Mouse (Mus musculus) neural tube, embryonic 12.5 days (tissue): ENCODE data around the gene Phyhd1. TPM values are rescaled to one million over a fixed set of nuclear protein-coding genes. Genes with fewer than 3 reads are reported as not detected.

Experiments
- ATAC-seq: fragments of 200-750 bp; cut with Nextera tagmentation; 2 replicates; pipeline ENCODE4 v1.8.0; 2017; ENCODE audit warnings: low read depth, mild to moderate bottlenecking, moderate TSS enrichment, moderate library complexity; ENCODE audit not compliant: low FRiP score
- H3K27ac ChIP-seq: fragments of 300-500 bp; sonication (generic); 2 replicates; pipeline ENCODE4 v1.5.1; 2016
- H3K27me3 ChIP-seq: fragments of 300-500 bp; sonication (generic); replicated peaks from 2 replicates; pipeline ENCODE4 v1.6.1; 2016; ENCODE audit warnings: mild to moderate bottlenecking
- H3K36me3 ChIP-seq: fragments of 300-500 bp; sonication (generic); 2 replicates; pipeline ENCODE4 v1.6.1; 2016; ENCODE audit warnings: mild to moderate bottlenecking
- H3K4me1 ChIP-seq: fragments of 300-500 bp; sonication (generic); 2 replicates; pipeline ENCODE4 v1.6.1; 2016
- H3K4me2 ChIP-seq: fragments of 300-500 bp; sonication (generic); replicated peaks from 2 replicates; pipeline ENCODE4 v1.6.1; 2016; ENCODE audit warnings: mild to moderate bottlenecking
- H3K4me3 ChIP-seq: fragments of 300-500 bp; sonication (generic); 2 replicates; pipeline ENCODE4 v1.5.1; 2016
- H3K9ac ChIP-seq: fragments of 300-500 bp; sonication (generic); 2 replicates; pipeline ENCODE4 v1.6.1; 2016; ENCODE audit warnings: mild to moderate bottlenecking
- H3K9me3 ChIP-seq: fragments of 300-500 bp; sonication (generic); 2 replicates; pipeline ENCODE4 v1.6.1; 2016; ENCODE audit warnings: mild to moderate bottlenecking
- WGBS: fragments of 180-500 bp; shearing (Covaris S2); methylation state at CpG from one replicate; pipeline ENCODE4 v1.1.7; 2016; 5-methylcytosine and 5-hydroxymethylcytosine counted together
- polyA plus RNA-seq: library from polyadenylated mRNA; unstranded; fragments of >200 nt; fragmentation: Nextera tagmentation; extraction: Ambion mirVana; gene quantifications from 2 replicates; pipeline ENCODE4 v1.2.1, GENCODE M21; 2016

Gene Phyhd1
- polyA plus RNA-seq = 3.8 and 4.2 TPM in 2 replicates

- H3K36me3 ChIP-seq = peaks cover 40% of the 10 kb centered on the region
These were observed at the start of gene Phyhd1 for GRCm38 (mm10) chr2:30265767-30266253. Gene Phyhd1, plus strand, starts transcription at chr2:30266203.

GRCm38 (mm10) chr2:30216293-30216692 is 49.7 kb upstream of the Phyhd1 start:
- no peak overlapping the region for H3K9ac ChIP-seq
- H3K27me3 ChIP-seq = no peaks in the 10 kb centered on the region
- no peaks in the 10 kb centered on the region for H3K9me3 ChIP-seq
- 96% methylated on average over 5 of the region's 5 CpGs for WGBS
- no peak overlapping the region for H3K27ac ChIP-seq
- H3K4me3 ChIP-seq = no peak overlapping the region
- H3K4me1 ChIP-seq = no peaks in the 10 kb centered on the region
- H3K36me3 ChIP-seq = no peaks in the 10 kb centered on the region
- ATAC-seq = no peak
- no peak overlapping the region for H3K4me2 ChIP-seq

More at GRCm38 (mm10) chr2:30265767-30266253, at the start of gene Phyhd1:
- Histone ChIP-seq H3K4me1 (peaks cover 12% of the 10 kb centered on the region), H3K9ac (no peak within 1 kb of the TSS), H3K4me3 (no peak within 1 kb of the TSS), H3K9me3 (no peaks in the 10 kb centered on the region), H3K4me2 (no peak within 1 kb of the TSS), H3K27ac (0 out of 2 replicates have a peak within 1 kb of the TSS, but pooled peaks have one; percentile 42), H3K27me3 (no peaks in the 10 kb centered on the region)
- whole genome bisulfite sequencing = 49% methylated on average over 5 of the region's 5 CpGs
- ATAC-seq = no peak

GRCm38 (mm10) chr2:30235593-30235992 is 30.4 kb upstream of the Phyhd1 start:
- Histone ChIP-seq H3K36me3 (peaks cover 11% of the 10 kb centered on the region), H3K4me3 (no peak overlapping the region), H3K9ac (no peak overlapping the region), H3K27me3 (no peaks in the 10 kb centered on the region), H3K27ac (no peak overlapping the region), H3K4me2 (no peak overlapping the region), H3K4me1 (peaks cover 30% of the 10 kb centered on the region), H3K9me3 (no peaks in the 10 kb centered on the region)
- no peak for ATAC-seq
- 86% methylated on average over 5 of the region's 5 CpGs for WGBS

DNA sequence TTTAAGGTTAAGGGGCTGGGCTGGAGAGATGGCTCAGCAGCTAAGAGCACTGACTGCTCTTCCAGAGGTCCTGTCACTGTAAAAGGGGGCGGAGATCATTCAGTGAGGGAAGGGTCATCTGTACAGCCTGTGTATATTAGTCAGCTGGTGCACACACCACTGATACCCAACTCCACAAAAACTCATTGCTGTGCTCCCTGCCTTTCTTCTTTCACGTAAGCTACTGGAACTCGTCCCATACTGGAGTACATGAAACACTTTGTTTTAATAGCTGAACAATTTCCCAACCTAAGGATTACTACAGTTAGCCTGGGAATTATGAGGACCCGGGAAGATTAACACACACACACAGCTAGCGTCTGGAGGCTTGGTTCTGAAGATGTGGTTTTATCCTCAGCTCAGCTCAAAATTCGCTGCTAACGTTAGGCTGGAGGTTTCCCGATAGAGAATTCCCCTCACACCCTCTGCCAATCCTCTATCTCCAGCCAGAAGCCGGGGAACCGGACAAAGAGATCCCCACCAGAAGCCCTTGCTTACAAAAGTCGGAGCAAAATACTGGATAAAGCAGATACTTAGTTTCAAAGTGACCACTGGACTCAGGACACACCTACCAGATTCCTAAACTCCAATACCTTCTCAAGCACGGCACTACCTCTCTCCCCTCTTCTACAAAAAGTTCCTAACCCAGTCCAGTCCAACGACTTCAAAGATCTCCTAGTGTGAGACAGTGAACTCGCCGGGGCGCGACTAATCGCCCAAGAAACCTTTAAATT is 29.4 kb upstream of the Phyhd1 start:
- Histone ChIP-seq H3K27me3 (no peaks in the 10 kb centered on the region), H3K4me3 (peak overlapping the region; percentile 89), H3K4me1 (peaks cover 32% of the 10 kb centered on the region), H3K9ac (peak overlapping the region; percentile 83), H3K27ac (0 out of 2 replicates have a peak overlapping the region, but pooled peaks have one; percentile 83), H3K36me3 (peaks cover 21% of the 10 kb centered on the region), H3K9me3 (no peaks in the 10 kb centered on the region), H3K4me2 (peak overlapping the region; percentile 94)
- peak; percentile 27; the same call in 1 of the 2 replicates for ATAC-seq
- WGBS = 4% methylated on average over 18 of the region's 18 CpGs

DNA sequence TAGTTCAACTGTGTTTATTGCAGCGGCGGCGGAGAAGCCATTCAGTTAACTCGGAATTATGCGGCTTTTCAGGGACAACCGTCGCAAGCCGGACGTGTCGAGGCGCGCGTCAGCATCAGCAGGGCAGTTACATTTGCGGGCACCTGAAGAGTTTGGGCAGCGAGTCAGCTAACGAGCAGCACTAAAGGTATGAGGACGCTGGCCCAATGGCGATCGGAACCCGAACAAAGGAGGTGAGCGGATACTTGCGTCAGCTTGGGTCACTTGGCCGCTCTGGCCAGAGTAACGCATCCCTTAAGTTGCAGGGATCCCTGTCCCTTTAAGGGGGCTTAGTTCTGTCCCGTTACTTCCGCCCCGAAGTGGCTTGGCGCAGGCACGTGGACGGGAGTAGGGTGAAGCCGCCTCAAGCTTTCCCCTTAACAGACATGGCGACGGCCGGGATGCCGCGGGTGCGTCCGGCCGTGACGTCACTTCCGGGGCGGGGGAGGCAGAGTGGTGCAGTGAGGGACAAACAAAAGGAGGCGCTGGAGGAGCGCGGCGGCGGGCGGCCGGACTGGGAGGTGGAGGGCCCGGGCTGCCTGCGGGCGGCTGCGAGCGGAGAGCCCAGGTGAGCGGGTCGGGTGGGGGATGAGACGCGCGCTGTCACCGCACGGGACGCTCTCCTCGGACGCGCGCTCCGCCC is 28.7 kb upstream of the Phyhd1 start, which contains the start of gene Lrrc8a:
TSS of gene Lrrc8a (plus strand) at position 517 of the 682 bp plus-strand sequence.
- Histone ChIP-seq H3K27ac (peak within 1 kb of the TSS; percentile 83), H3K27me3 (no peaks in the 10 kb centered on the region), H3K9me3 (no peaks in the 10 kb centered on the region), H3K36me3 (peaks cover 28% of the 10 kb centered on the region), H3K4me2 (peak within 1 kb of the TSS; percentile 94), H3K4me3 (peak within 1 kb of the TSS; percentile 89), H3K9ac (peak within 1 kb of the TSS; percentile 83), H3K4me1 (peaks cover 33% of the 10 kb centered on the region)
- WGBS = under 1% methylated on average over 67 of the region's 67 CpGs
- peak; percentile 94 for ATAC-seq

GRCm38 (mm10) chr2:30237881-30238280 is 28.1 kb upstream of the Phyhd1 start:
- H3K36me3 ChIP-seq = peaks cover 33% of the 10 kb centered on the region
- H3K9me3 ChIP-seq = no peaks in the 10 kb centered on the region
- peak overlapping the region; percentile 83 for H3K9ac ChIP-seq
- no peaks in the 10 kb centered on the region for H3K27me3 ChIP-seq
- peak overlapping the region; percentile 89 for H3K4me3 ChIP-seq
- peak overlapping the region; percentile 94 for H3K4me2 ChIP-seq
- peak overlapping the region; percentile 83 for H3K27ac ChIP-seq
- ATAC-seq = peak; percentile 88
- WGBS = under 1% methylated on average over 40 of the region's 42 CpGs
- peaks cover 36% of the 10 kb centered on the region for H3K4me1 ChIP-seq

GRCm38 (mm10) chr2:30238906-30239465 is 27.0 kb upstream of the Phyhd1 start:
- no peaks in the 10 kb centered on the region for H3K9me3 ChIP-seq
- peak overlapping the region; percentile 89 for H3K4me3 ChIP-seq
- peak overlapping the region; percentile 94 for H3K4me2 ChIP-seq
- H3K36me3 ChIP-seq = peaks cover 43% of the 10 kb centered on the region
- no peaks in the 10 kb centered on the region for H3K27me3 ChIP-seq
- H3K4me1 ChIP-seq = peaks cover 36% of the 10 kb centered on the region
- H3K9ac ChIP-seq = peak overlapping the region; percentile 83
- 83% methylated on average over 3 of the region's 3 CpGs for WGBS
- no peak overlapping the region for H3K27ac ChIP-seq
- no peak for ATAC-seq

DNA sequence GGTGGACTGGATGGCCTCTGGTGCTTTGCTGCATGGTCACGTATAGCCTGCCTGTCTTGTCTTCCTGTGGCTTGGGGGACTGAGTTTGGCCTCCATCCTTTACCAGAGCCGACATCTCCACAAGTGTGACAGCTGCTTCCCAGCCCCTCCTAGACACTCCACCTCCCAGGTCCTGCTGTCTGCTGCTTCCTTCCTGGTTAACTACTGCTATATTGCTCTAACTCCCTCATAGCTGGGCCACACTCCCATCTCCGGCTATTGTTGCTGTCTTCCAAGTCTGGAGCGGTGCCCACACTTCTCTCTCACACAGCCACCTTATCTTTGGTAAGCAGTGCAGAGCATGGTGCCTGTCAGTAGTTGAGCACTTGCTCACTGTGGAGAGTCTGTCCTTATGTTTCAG is 26.2 kb upstream of the Phyhd1 start:
- Histone ChIP-seq H3K4me1 (peaks cover 36% of the 10 kb centered on the region), H3K4me2 (peak overlapping the region; percentile 94), H3K36me3 (peaks cover 49% of the 10 kb centered on the region), H3K27me3 (no peaks in the 10 kb centered on the region), H3K9me3 (no peaks in the 10 kb centered on the region), H3K9ac (0 out of 2 replicates have a peak overlapping the region, but pooled peaks have one; percentile 33), H3K27ac (no peak overlapping the region), H3K4me3 (no peak overlapping the region)
- no peak for ATAC-seq
- WGBS = 78% methylated on average over 4 of the region's 4 CpGs

GRCm38 (mm10) chr2:30240267-30240666 is 25.7 kb upstream of the Phyhd1 start, which contains the start of gene Gm28035:
Gene Gm28035, plus strand, starts transcription at chr2:30240567.
- 82% methylated on average over 2 of the region's 2 CpGs for WGBS
- Histone ChIP-seq H3K27me3 (no peaks in the 10 kb centered on the region), H3K27ac (no peak within 1 kb of the TSS), H3K9ac (0 out of 2 replicates have a peak within 1 kb of the TSS, but pooled peaks have one; percentile 33), H3K4me1 (peaks cover 36% of the 10 kb centered on the region), H3K36me3 (peaks cover 52% of the 10 kb centered on the region), H3K4me3 (no peak within 1 kb of the TSS), H3K9me3 (no peaks in the 10 kb centered on the region), H3K4me2 (peak within 1 kb of the TSS; percentile 94)
- no peak for ATAC-seq

- H3K27ac ChIP-seq = no peak overlapping the region
- peaks cover 64% of the 10 kb centered on the region for H3K36me3 ChIP-seq
- no peaks in the 10 kb centered on the region for H3K9me3 ChIP-seq
- H3K4me2 ChIP-seq = no peak overlapping the region
- WGBS = 37% methylated on average over 4 of the region's 4 CpGs
- no peak overlapping the region for H3K9ac ChIP-seq
- peaks cover 36% of the 10 kb centered on the region for H3K4me1 ChIP-seq
- H3K4me3 ChIP-seq = no peak overlapping the region
- ATAC-seq = no peak
- H3K27me3 ChIP-seq = no peaks in the 10 kb centered on the region
These were observed 23.5 kb upstream of the Phyhd1 start for GRCm38 (mm10) chr2:30242509-30242908.

- no peak overlapping the region for H3K4me2 ChIP-seq
- H3K9me3 ChIP-seq = no peaks in the 10 kb centered on the region
- ATAC-seq = no peak
- no peak overlapping the region for H3K27ac ChIP-seq
- no peaks in the 10 kb centered on the region for H3K27me3 ChIP-seq
- WGBS = 95% methylated on average over 4 of the region's 4 CpGs
- H3K36me3 ChIP-seq = peaks cover 72% of the 10 kb centered on the region
- peaks cover 32% of the 10 kb centered on the region for H3K4me1 ChIP-seq
- no peak overlapping the region for H3K9ac ChIP-seq
- no peak overlapping the region for H3K4me3 ChIP-seq
These were observed 22.6 kb upstream of the Phyhd1 start for GRCm38 (mm10) chr2:30243391-30243790.
